Mouse (Mus musculus): ENCODE results near the gene 9030612E09Rik.

- TF ChIP-seq CTCF (IDR thresholded peaks at IDR 0.05; ENCODE audit: control insufficient read depth, insufficient read depth, insufficient read length) (no peak), MAX (IDR thresholded peaks at IDR 0.05) (no peak)
These were observed 2.4 kb upstream of the 9030612E09Rik start for GRCm38 (mm10) chr10:43172066-43172465.

Data from C2C12 (cell line).